Mouse (Mus musculus): Measurements from ENCODE around the gene Zc4h2. TPM values are rescaled to one million over a fixed set of nuclear protein-coding genes. Genes with fewer than 3 reads are reported as not detected.
A peak's percentile ranks its signal among the peaks of the same experiment; 100 is the strongest.

The Zc4h2 gene
- total RNA-seq (2021), result 1 to 10 TPM; 4.0 to 4.2 TPM
- long read RNA-seq, experiment 1, partial matches to known transcripts, result 0 of 5 reads
- long read RNA-seq, experiment 1, other reads (novel, unspliced or antisense), result 1 of 5 reads
- long read RNA-seq, experiment 2, partial matches to known transcripts, result 0 of 4 reads
- long read RNA-seq, experiment 2, other reads (novel, unspliced or antisense), result 0 of 4 reads

GRCm38 (mm10) chrX:95657804-95658599 is at the start of gene Zc4h2:
Zc4h2 (minus strand) TSS chrX:95658509.
- DNase-seq (ENCODE audit: low spot score in 2 of 2), result peak in 1 of 2 experiments; percentile 52

GRCm38 (mm10) chrX:95687119-95687518 is 28.8 kb upstream of the Zc4h2 start:
- no peak for DNase-seq (ENCODE audit: low spot score in 2 of 2)

- no peak for DNase-seq (ENCODE audit: low spot score in 2 of 2)
These were observed 23.9 kb upstream of the Zc4h2 start for GRCm38 (mm10) chrX:95682206-95682605.

- DNase-seq (ENCODE audit: low spot score in 2 of 2), result no peak
These were observed 333 bp upstream of the Zc4h2 start for GRCm38 (mm10) chrX:95658600-95659084.

- no peak for DNase-seq (ENCODE audit: low spot score in 2 of 2)
These were observed 57.7 kb downstream of the Zc4h2 start for GRCm38 (mm10) chrX:95600609-95601008.

Other genes starting within 250 kb of the Zc4h2 start
- gene Amer1, start 213.6 kb downstream of the Zc4h2 start, total RNA-seq (2021), result 10 to 100 TPM; 19.4 to 23.7 TPM
- 10 to 100 TPM; 55.2 to 63.9 TPM for gene Asb12, start 100.5 kb downstream of the Zc4h2 start, total RNA-seq (2021)
- not detected for gene Pfn5, start 100.4 kb downstream of the Zc4h2 start, total RNA-seq (2021)
- 1 to 10 TPM; 3.4 to 3.5 TPM for gene Zc3h12b, start 53.2 kb upstream of the Zc4h2 start, total RNA-seq (2021)

All from gastrocnemius, postnatal 4 days (tissue).